Mouse (Mus musculus): Measurements from ENCODE around the gene Ubxn10.
A peak's percentile ranks its signal among the peaks of the same experiment; 100 is the strongest.

The Ubxn10 gene

DNA sequence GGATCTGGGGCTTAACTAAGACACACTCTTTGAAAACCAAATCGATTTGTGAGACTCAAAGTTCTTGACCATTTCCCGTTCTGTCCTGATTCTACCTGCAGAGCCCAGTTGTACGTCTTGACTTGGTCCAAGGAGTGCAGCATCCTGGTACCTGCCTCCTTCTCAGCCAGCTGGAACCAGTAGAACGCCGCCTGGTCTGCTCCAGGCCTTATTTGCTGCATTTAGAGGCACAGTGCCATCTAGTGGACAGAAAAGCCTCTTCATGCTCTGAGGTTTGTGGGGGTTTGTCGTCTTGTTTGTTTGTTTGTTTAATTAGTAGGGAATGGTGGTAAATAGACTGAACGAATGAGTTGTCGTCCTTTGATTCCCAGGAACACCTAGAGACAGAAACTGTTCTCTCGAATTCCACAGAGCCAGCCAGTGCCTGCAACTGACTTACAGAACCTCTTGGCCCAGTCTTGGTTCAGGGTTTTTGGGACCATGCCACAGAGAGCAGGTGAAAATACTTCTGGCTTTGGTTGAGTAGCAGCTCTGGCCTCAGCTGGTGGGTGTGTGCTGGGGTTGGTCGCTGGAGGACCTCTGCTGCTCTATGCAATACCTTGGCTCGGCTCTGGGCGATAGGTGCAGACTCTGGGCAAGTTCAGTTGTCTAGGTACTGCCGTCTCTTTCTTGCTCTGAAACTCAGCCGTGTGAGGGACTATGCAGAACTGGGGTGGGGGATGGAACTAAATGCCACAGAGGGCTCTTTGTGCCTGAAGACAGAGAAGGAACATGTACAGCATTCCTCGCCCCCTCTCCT lies 36.6 kb downstream of the Ubxn10 start:
- peak; percentile 33 to 44 for DNase-seq

GRCm38 (mm10) chr4:138698296-138698695 lies 38.7 kb downstream of the Ubxn10 start:
- no peak for DNase-seq

DNA sequence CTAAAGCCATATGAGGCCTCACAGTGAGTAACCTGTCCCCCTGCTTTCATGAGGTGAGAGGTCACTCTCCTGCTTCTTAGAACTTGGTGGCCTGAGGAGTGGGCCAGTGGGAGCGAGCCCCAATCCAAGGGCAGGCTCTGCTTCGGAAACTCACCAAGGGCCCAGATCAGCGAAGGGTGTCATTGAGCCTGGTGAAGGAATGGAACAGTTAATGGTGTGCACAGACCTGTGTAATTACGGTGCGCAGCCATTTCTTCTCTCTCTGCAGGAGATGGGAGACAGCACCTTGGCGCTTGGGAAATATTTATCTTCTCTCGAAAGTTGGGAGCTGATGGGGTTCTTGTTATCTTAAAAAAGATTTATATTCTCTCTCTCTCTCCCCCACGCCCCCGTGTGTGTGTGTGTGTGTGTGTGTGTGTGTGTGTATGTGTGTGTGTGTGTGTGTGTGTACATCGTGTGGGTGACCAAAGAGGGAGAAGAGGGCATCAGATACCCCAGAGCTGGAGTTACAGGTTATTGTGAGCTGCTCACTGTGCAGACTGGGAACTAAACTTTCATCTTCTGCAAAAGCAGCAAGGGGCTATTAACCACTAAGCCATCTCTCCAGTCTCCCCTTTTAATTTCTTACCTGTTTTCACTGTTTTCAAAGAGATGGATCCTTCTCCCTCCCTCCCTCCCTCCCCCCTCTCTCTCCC lies 39.7 kb downstream of the Ubxn10 start:
- no peak for DNase-seq

DNA sequence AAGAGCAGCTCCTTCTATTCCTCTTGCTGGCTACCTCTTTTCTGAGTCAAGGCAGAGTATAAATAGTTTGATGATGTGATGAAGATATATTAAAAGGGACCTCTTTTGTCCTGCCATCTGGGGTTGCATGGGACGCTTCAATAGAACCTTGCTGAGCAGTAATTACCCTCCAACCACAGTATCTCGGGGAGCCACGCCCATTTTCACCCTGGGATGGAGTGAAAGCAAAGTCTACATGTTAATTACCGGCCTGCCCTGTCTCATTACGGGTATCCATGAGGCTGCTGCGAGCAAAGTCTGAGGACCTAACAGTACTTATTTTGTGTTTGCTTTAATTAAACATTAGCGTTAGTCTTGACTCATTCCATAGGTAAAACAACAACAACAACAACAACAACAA lies 40.2 kb downstream of the Ubxn10 start:
- DNase-seq, result no peak

DNA sequence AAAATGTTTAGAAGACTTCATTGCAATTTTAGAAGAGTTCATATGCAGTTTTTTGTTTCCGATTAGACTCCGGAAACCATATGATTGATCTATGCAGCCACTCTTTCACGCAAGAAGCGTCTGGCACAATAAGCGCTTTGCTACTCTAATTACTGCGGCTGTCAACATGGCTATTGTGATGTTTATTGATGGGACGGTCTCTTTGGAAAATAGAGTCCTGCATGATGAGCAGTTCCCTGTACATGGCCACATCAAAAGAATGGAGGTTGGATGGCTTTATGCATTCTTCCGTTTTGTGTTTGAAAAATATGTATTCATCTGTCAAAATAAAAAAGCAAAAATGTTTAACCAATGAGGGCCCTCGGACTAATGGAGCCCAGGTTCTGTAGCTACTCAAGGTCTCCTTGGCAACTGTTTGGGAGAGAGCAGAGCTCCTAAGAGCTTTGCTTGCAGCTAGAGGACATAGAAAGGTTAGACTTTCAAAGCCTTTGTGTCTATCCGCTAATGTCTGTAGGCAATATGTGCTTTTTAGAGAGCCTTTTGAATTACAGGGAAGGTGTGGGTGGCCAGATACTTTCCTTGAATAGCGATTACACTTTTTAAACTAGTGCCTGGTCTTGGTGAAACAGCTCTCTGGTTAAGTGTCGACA lies 43.8 kb downstream of the Ubxn10 start:
- no peak for DNase-seq

DNA sequence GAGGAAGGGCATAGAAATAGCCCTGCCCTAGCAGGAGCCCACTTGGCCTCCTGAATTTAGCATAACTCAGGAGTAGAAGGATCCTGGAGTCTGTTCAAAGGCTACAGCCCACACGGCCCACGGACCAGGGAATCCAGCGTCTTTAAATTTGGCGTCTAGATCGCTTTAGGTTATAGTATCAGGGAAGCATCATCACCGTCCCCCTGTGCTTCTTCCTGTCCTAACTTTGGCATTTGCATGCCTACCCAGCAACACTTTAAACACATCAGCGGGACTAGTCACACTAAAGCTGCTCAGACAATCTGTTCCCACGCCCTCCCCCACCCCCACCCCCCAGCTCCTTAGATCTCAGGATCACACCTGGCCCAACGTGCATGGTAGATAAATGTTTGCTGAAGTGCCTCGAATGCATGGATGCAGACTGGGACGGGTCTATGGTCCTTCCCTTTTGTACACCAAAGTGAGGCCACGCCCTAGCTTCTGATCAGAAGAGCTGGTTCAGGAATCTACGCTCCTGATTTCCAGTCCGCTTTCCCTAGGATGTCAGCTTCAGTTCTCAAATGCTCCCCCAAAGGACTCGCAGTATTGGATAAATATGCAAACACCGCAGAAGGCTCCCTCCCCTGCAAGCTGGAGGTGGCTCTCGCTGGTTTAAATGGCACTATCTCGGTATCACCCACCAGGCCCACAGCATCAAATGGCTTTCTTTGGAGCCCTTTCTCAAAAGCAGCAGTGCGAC lies 45.4 kb downstream of the Ubxn10 start:
- DNase-seq, result no peak

DNA sequence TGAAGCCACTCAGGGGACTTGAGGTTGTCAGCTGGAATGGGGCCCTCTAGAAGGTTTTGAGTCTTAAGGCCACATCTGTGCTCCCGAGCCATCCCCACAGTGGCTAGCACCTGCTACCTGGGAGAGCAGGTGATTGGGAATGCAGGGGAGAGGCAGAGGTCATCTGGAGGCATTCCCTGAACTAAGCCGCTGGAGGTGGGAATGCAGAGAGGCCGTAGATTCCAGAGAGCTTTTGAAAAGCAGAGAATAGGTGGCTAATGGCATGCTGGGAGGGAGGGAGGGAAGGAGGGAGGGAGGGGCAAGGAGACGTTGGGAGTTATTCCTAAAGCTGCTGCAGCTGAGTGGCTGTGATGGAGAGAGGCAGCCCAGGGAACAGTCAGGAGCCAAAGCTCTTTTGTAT lies 46.4 kb downstream of the Ubxn10 start:
- DNase-seq, result no peak

- DNase-seq, result no peak
These were observed 47.9 kb downstream of the Ubxn10 start for GRCm38 (mm10) chr4:138689094-138689512.

DNA sequence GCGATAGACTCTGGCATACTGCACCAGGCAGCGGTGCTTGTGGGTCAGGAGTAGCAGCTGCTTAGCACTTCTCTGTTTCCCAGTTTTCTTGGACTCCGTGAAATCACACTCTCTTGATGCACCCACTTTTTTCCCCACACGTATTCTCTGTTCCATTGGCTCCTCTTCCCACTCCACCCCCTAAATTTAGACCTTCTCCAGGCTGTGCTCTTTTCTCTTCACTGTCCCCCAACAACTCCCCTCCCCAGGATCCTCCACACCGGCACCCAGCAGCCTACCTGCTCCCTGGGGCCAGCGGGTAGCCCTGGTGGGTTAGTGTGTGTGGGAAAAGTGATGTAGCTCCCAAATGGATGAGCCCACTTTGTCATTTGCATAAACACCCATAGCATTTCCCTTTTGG lies 51.2 kb downstream of the Ubxn10 start:
- DNase-seq, result no peak

- no peak for DNase-seq
These were observed 54.2 kb downstream of the Ubxn10 start for GRCm38 (mm10) chr4:138682760-138683159.

DNA sequence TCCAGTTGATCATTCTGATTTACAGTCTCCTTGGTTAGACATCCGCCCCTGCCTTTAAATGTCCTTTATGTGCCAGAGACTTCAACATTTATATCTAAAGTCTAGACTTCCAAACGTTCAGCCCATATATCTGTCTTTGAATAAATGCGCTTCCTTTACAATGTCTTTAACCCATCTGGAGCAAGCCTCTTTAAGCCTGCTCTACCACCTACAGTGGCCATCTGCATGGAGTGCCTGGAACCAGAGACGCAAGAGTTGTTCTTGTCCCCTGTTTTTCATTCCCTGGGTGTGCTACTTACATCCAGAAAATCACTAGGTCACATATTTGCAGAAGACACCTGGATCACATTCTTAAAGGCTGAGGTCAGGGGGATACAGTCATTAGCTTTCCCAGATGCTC lies 56.8 kb downstream of the Ubxn10 start:
- DNase-seq, result no peak

DNA sequence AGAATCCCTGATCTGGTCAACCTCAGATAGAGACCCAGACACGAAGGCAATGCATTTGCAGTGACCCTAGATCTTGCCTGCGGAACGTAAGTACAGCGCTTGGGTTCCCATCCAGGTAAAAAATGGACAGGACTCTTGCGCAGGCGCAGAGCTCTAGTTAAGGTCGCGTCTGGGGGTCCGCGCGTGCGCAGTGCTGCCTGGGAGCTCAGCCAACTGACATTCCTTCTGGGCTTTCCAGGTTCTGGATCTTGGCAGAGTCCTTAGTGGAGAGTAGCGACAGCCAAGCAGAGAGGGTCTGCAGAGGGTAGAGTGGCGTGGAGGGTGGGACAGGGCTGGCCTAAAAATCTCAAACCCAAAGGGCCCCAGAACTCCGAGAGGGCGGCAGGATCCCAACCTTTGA lies 59.4 kb downstream of the Ubxn10 start:
- no peak for DNase-seq

GRCm38 (mm10) chr4:138676480-138676879 lies 60.5 kb downstream of the Ubxn10 start:
- peak in 1 of 2 experiments; percentile 3 for DNase-seq

GRCm38 (mm10) chr4:138672160-138672559 lies 64.8 kb downstream of the Ubxn10 start:
- no peak for DNase-seq

- no peak for DNase-seq
These were observed 66.7 kb downstream of the Ubxn10 start for GRCm38 (mm10) chr4:138670093-138670889.

DNA sequence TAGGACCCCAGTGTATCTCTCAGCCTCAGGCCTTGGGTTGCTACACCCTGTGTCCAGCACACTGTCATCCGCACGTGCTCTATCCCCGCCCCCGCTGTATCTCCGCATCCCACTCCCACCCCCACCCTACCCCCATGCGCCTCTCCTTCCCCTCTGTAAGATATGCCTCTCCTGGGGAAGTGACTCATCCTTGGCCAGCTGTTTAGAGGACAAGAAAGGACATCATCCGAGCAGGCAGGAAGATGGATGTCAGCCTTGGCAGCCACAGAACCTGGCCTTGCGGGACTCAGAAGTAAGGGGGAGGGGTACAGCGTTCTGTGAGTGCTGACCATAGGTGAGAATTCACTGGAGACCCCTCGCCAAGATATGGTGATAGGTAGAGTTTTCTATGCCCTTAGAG lies 70.4 kb downstream of the Ubxn10 start:
- no peak for DNase-seq

- no peak for DNase-seq
These were observed 76.9 kb downstream of the Ubxn10 start for GRCm38 (mm10) chr4:138659936-138660602.

Data from B cell, adult 2 months (primary cell).